In genomic region chrX:162931467-162931866, GRCm38 (mm10) we compare ENCODE assay signal across 27 mouse cellular contexts. TPM values are rescaled to one million over a fixed set of nuclear protein-coding genes. Genes with fewer than 3 reads are reported as not detected.
"Had no signal": no experiment of that assay in that cellular context is flagged by ENCODE, and none has a peak within 500 bp of the region (broad histone marks: within the 10 kb centered on the region; RNA-seq: fewer than 3 reads in every experiment).

No protein-coding gene starts in this region.

- H3K27me3 ChIP-seq: heart, embryonic 13.5 days; heart, embryonic 15.5 days; hindbrain, embryonic 13.5 days; hindbrain, embryonic 15.5 days; kidney, embryonic 15.5 days; limb, embryonic 13.5 days; limb, embryonic 15.5 days had no signal

- H3K4me3 ChIP-seq: heart, embryonic 10.5 days; heart, embryonic 13.5 days; heart, embryonic 15.5 days; hindbrain, embryonic 13.5 days; hindbrain, embryonic 15.5 days; kidney, embryonic 15.5 days; limb, embryonic 13.5 days; limb, embryonic 15.5 days had no signal

- ATAC-seq: forebrain, postnatal 0 days; hindbrain, postnatal 0 days; intestine, embryonic 16.5 days had no signal

- H3K4me2 ChIP-seq: heart, embryonic 13.5 days; heart, embryonic 15.5 days; hindbrain, embryonic 13.5 days; hindbrain, embryonic 15.5 days; kidney, embryonic 15.5 days; limb, embryonic 13.5 days; limb, embryonic 15.5 days had no signal

- H3K4me1 ChIP-seq: heart, embryonic 10.5 days; heart, embryonic 13.5 days; heart, embryonic 15.5 days; hindbrain, embryonic 13.5 days; hindbrain, embryonic 15.5 days; kidney, embryonic 15.5 days; limb, embryonic 13.5 days; limb, embryonic 15.5 days had no signal

- H3K27ac ChIP-seq: heart, embryonic 10.5 days; heart, embryonic 13.5 days; heart, embryonic 15.5 days; hindbrain, embryonic 13.5 days; hindbrain, embryonic 15.5 days; hindbrain, postnatal 0 days; kidney, embryonic 15.5 days; kidney, postnatal 0 days; limb, embryonic 13.5 days; limb, embryonic 15.5 days had no signal

- H3K9ac ChIP-seq: forebrain, postnatal 0 days; heart, embryonic 13.5 days; heart, embryonic 15.5 days; hindbrain, embryonic 13.5 days; hindbrain, embryonic 15.5 days; kidney, embryonic 15.5 days; limb, embryonic 13.5 days; limb, embryonic 15.5 days had no signal

- H3K9me3 ChIP-seq: heart, embryonic 10.5 days; heart, embryonic 13.5 days; heart, embryonic 15.5 days; hindbrain, embryonic 13.5 days; hindbrain, embryonic 15.5 days; kidney, embryonic 15.5 days; limb, embryonic 13.5 days; limb, embryonic 15.5 days had no signal

- DNase-seq: forebrain, postnatal 0 days; gastrocnemius, postnatal 14 days; gastrocnemius, postnatal 36 days; heart, adult 18-20 months; heart, postnatal 14 days; heart, postnatal 36 days; kidney, adult 11 months; kidney, adult 2 months; kidney, adult 9 months; kidney, postnatal 14 days; kidney, postnatal 36 days; layer of hippocampus, adult 9-11 months; layer of hippocampus, postnatal 36 days; left cerebral cortex, postnatal 4 days had no signal

RNA-seq across cellular contexts. Expression of gene S100g, which starts 32.9 kb away (rescaled TPM):
- polyA plus RNA-seq: forebrain, postnatal 0 days; heart, embryonic 13.5 days; heart, embryonic 15.5 days; hindbrain, embryonic 11.5 days; limb, embryonic 11.5 days; limb, embryonic 13.5 days had no signal
